Mouse (Mus musculus): ENCODE results near the gene Ostf1. TPM values are rescaled to one million over a fixed set of nuclear protein-coding genes. Genes with fewer than 3 reads are reported as not detected.

Gene Ostf1
- polyA plus RNA-seq, 1 experiment, result 59.9 TPM

DNA sequence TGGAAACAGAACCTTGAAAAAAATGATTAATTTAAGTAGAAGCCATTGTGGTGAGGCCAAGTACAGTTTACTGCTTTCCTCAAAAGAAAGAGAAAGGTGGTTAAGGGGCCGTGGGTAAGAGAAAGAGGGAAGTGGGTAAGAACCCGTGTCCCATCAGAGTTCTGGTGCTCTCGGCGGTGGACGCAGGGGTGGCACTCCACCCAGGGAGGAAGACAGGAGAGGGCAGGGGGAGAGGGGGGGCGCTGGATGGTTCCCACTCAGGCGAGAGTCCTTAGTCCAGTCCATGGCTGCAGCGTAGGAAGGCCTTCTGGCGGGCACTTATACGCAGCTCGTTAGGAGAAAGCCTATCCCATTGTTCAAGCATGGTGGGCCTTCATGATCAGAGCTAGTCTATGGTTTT is 64.1 kb downstream of the Ostf1 start:
- TF ChIP-seq CTCF (IDR thresholded peaks at IDR 0.05; ENCODE audit: borderline replicate concordance, control insufficient read depth, extremely low read depth, insufficient read depth, low read length, poor library complexity) (no peak), POLR2A (IDR thresholded peaks at IDR 0.05; ENCODE audit: control insufficient read depth, extremely low read depth, insufficient read depth, low read length, poor library complexity) (no peak)
- no peak for DNase-seq
- WGBS, result 51% methylated on average over 11 of the region's 11 CpGs
- Histone ChIP-seq H3K4me3 (ENCODE audit: control insufficient read depth, insufficient read depth, low read length) (no peak overlapping the region), H3K27me3 (ENCODE audit: control insufficient read depth, insufficient read depth, low read length) (no peaks in the 10 kb centered on the region), H3K27ac (ENCODE audit: control insufficient read depth, insufficient read depth, low read length) (no peak overlapping the region), H3K4me1 (replicated peaks; ENCODE audit: control insufficient read depth, insufficient read depth, low read length) (no peaks in the 10 kb centered on the region), H3K36me3 (ENCODE audit: control insufficient read depth, insufficient read depth, low read length) (no peaks in the 10 kb centered on the region)

DNA sequence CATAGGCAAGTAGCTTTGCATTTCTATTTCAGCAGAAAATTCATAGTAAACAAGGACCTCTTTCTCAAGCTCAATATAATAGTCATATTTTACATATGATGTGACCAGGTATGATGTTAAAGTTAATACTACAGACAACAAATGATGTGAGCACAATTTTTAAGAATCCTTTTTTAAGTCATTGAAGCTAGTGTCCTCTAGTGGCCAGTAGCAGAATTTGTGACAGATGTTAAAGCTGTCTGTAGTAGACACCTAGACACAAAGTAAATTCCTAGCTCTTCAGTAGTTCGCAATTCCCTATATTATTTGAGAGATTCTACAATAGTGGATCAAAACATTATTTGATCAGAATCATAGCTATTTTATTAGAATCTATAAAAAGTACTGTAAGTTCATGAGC is 73.9 kb downstream of the Ostf1 start:
- WGBS, result 92% methylated on average over 1 of the region's 1 CpGs
- H3K27me3 ChIP-seq (ENCODE audit: control insufficient read depth, insufficient read depth, low read length), result no peaks in the 10 kb centered on the region
- DNase-seq, result no peak
- no peak overlapping the region for H3K4me3 ChIP-seq (ENCODE audit: control insufficient read depth, insufficient read depth, low read length)
- TF ChIP-seq CTCF (IDR thresholded peaks at IDR 0.05; ENCODE audit: borderline replicate concordance, control insufficient read depth, extremely low read depth, insufficient read depth, low read length, poor library complexity) (no peak), POLR2A (IDR thresholded peaks at IDR 0.05; ENCODE audit: control insufficient read depth, extremely low read depth, insufficient read depth, low read length, poor library complexity) (no peak)
- H3K27ac ChIP-seq (ENCODE audit: control insufficient read depth, insufficient read depth, low read length), result no peak overlapping the region
- no peaks in the 10 kb centered on the region for H3K36me3 ChIP-seq (ENCODE audit: control insufficient read depth, insufficient read depth, low read length)
- H3K4me1 ChIP-seq (replicated peaks; ENCODE audit: control insufficient read depth, insufficient read depth, low read length), result peaks cover 3% of the 10 kb centered on the region

DNA sequence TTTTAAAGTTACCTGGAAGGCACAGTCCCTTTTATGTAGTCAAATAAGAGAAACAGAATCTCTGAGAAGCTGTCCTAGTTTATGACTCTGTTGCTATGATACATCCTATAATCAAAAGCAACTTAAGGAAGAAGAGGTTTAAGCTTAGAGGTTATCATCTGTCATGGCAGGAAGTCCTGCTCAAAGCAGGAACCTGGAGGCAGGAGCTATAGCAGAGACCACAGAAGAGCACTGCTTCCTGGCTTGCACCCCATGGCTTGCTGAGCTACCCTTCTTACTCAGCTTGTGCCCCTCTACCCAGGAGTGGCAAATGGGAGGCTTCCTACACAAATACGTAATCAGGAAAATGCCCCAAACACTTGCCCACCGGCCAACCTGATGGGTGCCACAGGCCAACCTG is 76.0 kb downstream of the Ostf1 start:
- peaks cover 3% of the 10 kb centered on the region for H3K4me1 ChIP-seq (replicated peaks; ENCODE audit: control insufficient read depth, insufficient read depth, low read length)
- no peaks in the 10 kb centered on the region for H3K27me3 ChIP-seq (ENCODE audit: control insufficient read depth, insufficient read depth, low read length)
- H3K36me3 ChIP-seq (ENCODE audit: control insufficient read depth, insufficient read depth, low read length), result no peaks in the 10 kb centered on the region
- 21% methylated on average over 2 of the region's 2 CpGs for WGBS
- no peak for DNase-seq
- no peak for TF ChIP-seq POLR2A (IDR thresholded peaks at IDR 0.05; ENCODE audit: control insufficient read depth, extremely low read depth, insufficient read depth, low read length, poor library complexity)
- no peak for TF ChIP-seq CTCF (IDR thresholded peaks at IDR 0.05; ENCODE audit: borderline replicate concordance, control insufficient read depth, extremely low read depth, insufficient read depth, low read length, poor library complexity)
- H3K4me3 ChIP-seq (ENCODE audit: control insufficient read depth, insufficient read depth, low read length), result no peak overlapping the region
- H3K27ac ChIP-seq (ENCODE audit: control insufficient read depth, insufficient read depth, low read length), result no peak overlapping the region

DNA sequence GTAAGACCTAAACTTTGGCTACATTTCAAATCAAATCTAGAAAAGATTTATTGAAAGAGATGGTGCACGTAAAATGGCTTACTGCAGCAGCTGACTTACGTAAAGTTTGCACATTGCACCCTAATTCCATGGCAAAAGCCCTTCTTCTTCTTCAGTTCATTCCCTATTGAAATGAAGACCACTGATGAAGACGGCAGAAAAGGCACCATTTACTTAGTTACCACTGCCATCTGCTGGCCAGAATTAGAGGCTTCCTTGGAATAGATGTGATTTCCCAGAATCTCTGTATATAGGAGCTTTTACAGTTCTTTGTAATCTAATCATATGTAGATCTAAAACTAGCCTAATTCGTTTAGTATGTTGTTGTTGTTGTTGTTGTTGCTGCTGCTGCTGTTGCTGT is 83.0 kb downstream of the Ostf1 start:
- Histone ChIP-seq H3K4me3 (ENCODE audit: control insufficient read depth, insufficient read depth, low read length) (no peak overlapping the region), H3K27me3 (ENCODE audit: control insufficient read depth, insufficient read depth, low read length) (no peaks in the 10 kb centered on the region), H3K36me3 (ENCODE audit: control insufficient read depth, insufficient read depth, low read length) (no peaks in the 10 kb centered on the region), H3K27ac (ENCODE audit: control insufficient read depth, insufficient read depth, low read length) (no peak overlapping the region), H3K4me1 (replicated peaks; ENCODE audit: control insufficient read depth, insufficient read depth, low read length) (no peaks in the 10 kb centered on the region)
- no peak for TF ChIP-seq POLR2A (IDR thresholded peaks at IDR 0.05; ENCODE audit: control insufficient read depth, extremely low read depth, insufficient read depth, low read length, poor library complexity)
- TF ChIP-seq CTCF (IDR thresholded peaks at IDR 0.05; ENCODE audit: borderline replicate concordance, control insufficient read depth, extremely low read depth, insufficient read depth, low read length, poor library complexity), result no peak
- peak; percentile 33 for DNase-seq
- 19% methylated on average over 4 of the region's 4 CpGs for WGBS

Other genes starting within 250 kb of the Ostf1 start
- gene Nmrk1, start 127 bp upstream of the Ostf1 start, polyA plus RNA-seq (2012; rRNA removed), result 5.1 and 5.2 TPM in 2 replicates
- 6.6 and 11.7 TPM in 2 replicates for gene Carnmt1, start 38.9 kb upstream of the Ostf1 start, polyA plus RNA-seq (2012; rRNA removed)
- 20.1 and 25.7 TPM in 2 replicates for gene D030056L22Rik, start 81.4 kb upstream of the Ostf1 start, polyA plus RNA-seq (2012; rRNA removed)
- 0.07 and 0.19 TPM in 2 replicates for gene Trpm6, start 118.2 kb upstream of the Ostf1 start, polyA plus RNA-seq (2012; rRNA removed)